Mouse (Mus musculus) heart, embryonic 10.5 days (tissue): ENCODE data around the gene Rad51. TPM values are rescaled to one million over a fixed set of nuclear protein-coding genes. Genes with fewer than 3 reads are reported as not detected.

Experiments used
- DNase-seq: peaks from one replicate; pipeline ENCODE4 v3.0.0-alpha.2; 2017; ENCODE audit warnings: low spot score
- H3K27ac ChIP-seq: fragments of 300-500 bp; sonication (generic); 2 replicates; pipeline ENCODE4 v1.5.1; 2016; ENCODE audit warnings: mild to moderate bottlenecking
- H3K27me3 ChIP-seq: fragments of 300-500 bp; sonication (generic); 2 replicates; pipeline ENCODE4 v1.6.1; 2016; ENCODE audit warnings: mild to moderate bottlenecking; ENCODE audit not compliant: poor library complexity, insufficient read depth, severe bottlenecking
- H3K36me3 ChIP-seq: fragments of 300-500 bp; sonication (generic); 2 replicates; pipeline ENCODE4 v1.6.1; 2016; ENCODE audit warnings: mild to moderate bottlenecking, moderate library complexity
- H3K4me1 ChIP-seq: fragments of 300-500 bp; sonication (generic); 2 replicates; pipeline ENCODE4 v1.6.1; 2016; ENCODE audit warnings: mild to moderate bottlenecking
- H3K4me3 ChIP-seq: fragments of 300-500 bp; sonication (generic); 2 replicates; pipeline ENCODE4 v1.5.1; 2016; ENCODE audit warnings: mild to moderate bottlenecking, moderate library complexity
- H3K9me3 ChIP-seq: fragments of 300-500 bp; sonication (generic); 2 replicates; pipeline ENCODE4 v1.6.1; 2016; ENCODE audit warnings: mild to moderate bottlenecking, moderate library complexity
- WGBS: fragments of 180-500 bp; shearing (Covaris S2); methylation state at CpG from one replicate; pipeline ENCODE4 v1.1.7; 2016; 5-methylcytosine and 5-hydroxymethylcytosine counted together
- polyA plus RNA-seq: library from polyadenylated mRNA; unstranded; fragments of >200 nt; fragmentation: Nextera tagmentation; extraction: Ambion mirVana; gene quantifications from 2 replicates; pipeline ENCODE4 v1.2.1, GENCODE M21; 2016

Gene Rad51
- polyA plus RNA-seq, 1 experiment from 2014 or later: 54.8 TPM

GRCm38 (mm10) chr2:119194140-119194539 lies 81.5 kb downstream of the Rad51 start:
- 85% methylated on average over 5 of the region's 5 CpGs for WGBS
- no peak overlapping the region for H3K27ac ChIP-seq
- H3K9me3 ChIP-seq: no peaks in the 10 kb centered on the region
- no peak overlapping the region for H3K4me3 ChIP-seq
- DNase-seq: no peak
- H3K4me1 ChIP-seq: peaks cover 26% of the 10 kb centered on the region
- no peaks in the 10 kb centered on the region for H3K27me3 ChIP-seq
- H3K36me3 ChIP-seq: no peaks in the 10 kb centered on the region

- DNase-seq: no peak
- H3K4me1 ChIP-seq: peaks cover 24% of the 10 kb centered on the region
- no peaks in the 10 kb centered on the region for H3K27me3 ChIP-seq
- H3K4me3 ChIP-seq: no peak overlapping the region
- no peaks in the 10 kb centered on the region for H3K36me3 ChIP-seq
- no peak overlapping the region for H3K27ac ChIP-seq
- no peaks in the 10 kb centered on the region for H3K9me3 ChIP-seq
- WGBS: 23% methylated on average over 4 of the region's 4 CpGs
Measured at GRCm38 (mm10) chr2:119196316-119197108, 83.9 kb downstream of the Rad51 start.

Other genes starting within 250 kb of the Rad51 start
- 3.3 and 4.4 TPM in 2 replicates for gene Bahd1, start 212.4 kb upstream of the Rad51 start, polyA plus RNA-seq
- gene Chst14, start 186.3 kb upstream of the Rad51 start, polyA plus RNA-seq: 18.8 and 20.1 TPM in 2 replicates
- gene Ccdc32, start 83.4 kb upstream of the Rad51 start, polyA plus RNA-seq: 16.3 and 18.5 TPM in 2 replicates
- 5.1 and 6.2 TPM in 2 replicates for gene Rpusd2, start 78.0 kb upstream of the Rad51 start, polyA plus RNA-seq
- gene Knl1, start 65.7 kb upstream of the Rad51 start, polyA plus RNA-seq: 36.1 and 36.3 TPM in 2 replicates
- 36.4 and 43.8 TPM in 2 replicates for gene Rmdn3, start 44.2 kb downstream of the Rad51 start, polyA plus RNA-seq
- 7.4 and 9.1 TPM in 2 replicates for gene Gchfr, start 55.0 kb downstream of the Rad51 start, polyA plus RNA-seq
- 0.48 and 0.71 TPM in 2 replicates for gene Gm14137, start 61.7 kb downstream of the Rad51 start, polyA plus RNA-seq
- gene Zfyve19, start 95.8 kb downstream of the Rad51 start, polyA plus RNA-seq: 46.4 and 50.4 TPM in 2 replicates
- 14.8 and 19.5 TPM in 2 replicates for gene Dnajc17, start 96.0 kb downstream of the Rad51 start, polyA plus RNA-seq
- 0.18 TPM in 1 of 2 replicates, not detected in the other for gene Ppp1r14d, start 117.1 kb downstream of the Rad51 start, polyA plus RNA-seq
- 2.6 and 8.8 TPM in 2 replicates for gene Spint1, start 124.6 kb downstream of the Rad51 start, polyA plus RNA-seq
- gene Rhov, start 158.5 kb downstream of the Rad51 start, polyA plus RNA-seq: 0.39 TPM in 1 of 2 replicates, not detected in the other
- gene Vps18, start 175.9 kb downstream of the Rad51 start, polyA plus RNA-seq: 17.4 and 18.6 TPM in 2 replicates
- 6.0 and 7.5 TPM in 2 replicates for gene Dll4, start 213.0 kb downstream of the Rad51 start, polyA plus RNA-seq
- gene Chac1, start 238.4 kb downstream of the Rad51 start, polyA plus RNA-seq: 0.55 and 0.69 TPM in 2 replicates